Comparison of ENCODE assay signal across 8 mouse cellular contexts in the genomic region with DNA sequence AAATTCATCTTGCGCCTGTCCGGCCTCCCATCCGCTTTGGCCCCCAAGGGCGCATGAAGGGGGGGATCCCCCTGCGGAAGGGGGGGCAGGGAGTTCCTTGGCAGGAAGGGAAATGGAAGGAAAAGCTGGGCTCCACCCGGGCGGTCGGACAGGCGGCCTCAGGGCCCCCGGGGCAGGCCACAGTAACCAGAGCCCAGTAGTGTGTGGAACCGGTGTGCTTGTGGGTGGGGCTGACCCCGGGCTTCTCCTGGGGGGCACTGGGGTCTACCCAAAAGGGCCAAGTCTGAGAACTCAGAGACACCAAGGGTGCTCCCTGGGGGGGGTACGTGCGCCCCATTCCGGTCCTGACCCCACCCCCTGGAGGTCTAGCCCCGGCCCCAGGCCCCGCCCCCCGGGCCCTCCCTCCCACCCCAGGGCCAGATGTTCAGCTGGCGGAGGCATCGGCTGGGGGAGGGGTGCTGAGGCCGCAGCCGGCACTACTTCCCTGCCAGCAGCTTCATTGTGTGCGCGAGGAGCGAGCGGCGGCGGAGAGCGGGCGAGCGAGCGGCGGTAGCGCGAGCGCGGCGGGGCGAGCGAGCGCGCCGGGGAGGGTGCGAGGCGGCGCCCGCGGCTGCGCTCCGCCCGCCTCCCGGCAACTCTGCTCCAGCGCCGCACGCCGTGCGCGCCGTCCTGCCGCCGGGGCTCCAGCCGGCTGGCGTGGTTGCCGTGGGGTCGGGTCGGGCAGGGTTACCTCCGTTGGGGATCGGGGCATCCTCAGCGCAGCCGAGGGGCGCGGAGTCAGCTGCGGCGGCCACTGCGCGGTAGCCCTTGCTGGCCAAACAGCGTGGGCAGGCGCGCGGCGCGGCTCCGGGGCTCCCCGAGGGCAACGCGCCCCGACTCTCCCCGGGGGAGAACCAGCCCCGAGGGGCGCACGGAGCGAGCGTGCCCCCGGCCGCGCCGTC. TPM values are rescaled to one million over a fixed set of nuclear protein-coding genes. Genes with fewer than 3 reads are reported as not detected.
DNase-seq lines count a peak whose midpoint lies in the region; ATAC-seq and TF ChIP-seq lines count a peak whose summit lies in the region.

No protein-coding gene starts in this region.

- peak; percentile 67 for ATAC-seq in forebrain, embryonic 12.5 days (ENCODE audit: low FRiP score)
- peak; percentile 82 for ATAC-seq in lung, embryonic 16.5 days (ENCODE audit: low read depth)

- no peaks in the 10 kb centered on the region for H3K27me3 ChIP-seq in E14TG2a.4 (ENCODE audit: insufficient read depth, low read length)
- no peaks in the 10 kb centered on the region for H3K27me3 ChIP-seq in forebrain, embryonic 12.5 days
- H3K27me3 ChIP-seq in lung, embryonic 16.5 days (ENCODE audit: control insufficient read depth, insufficient read depth, low read depth, low read length), result no peaks in the 10 kb centered on the region

- under 1% methylated on average over 94 of the region's 97 CpGs for WGBS in forebrain, embryonic 12.5 days
- under 1% methylated on average over 43 of the region's 97 CpGs for WGBS in lung, embryonic 16.5 days

- peaks cover 85% of the 10 kb centered on the region for H3K4me1 ChIP-seq in E14TG2a.4 (replicated peaks; ENCODE audit: low read depth, low read length)
- H3K4me1 ChIP-seq in forebrain, embryonic 12.5 days, result peaks cover 76% of the 10 kb centered on the region
- peaks cover 53% of the 10 kb centered on the region for H3K4me1 ChIP-seq in lung, embryonic 16.5 days (replicated peaks; ENCODE audit: control insufficient read depth, insufficient read depth, low read length)

- H3K4me3 ChIP-seq in E14TG2a.4 (replicated peaks; ENCODE audit: low read length), result peak overlapping the region; percentile 98
- peak overlapping the region; percentile 90 for H3K4me3 ChIP-seq in forebrain, embryonic 12.5 days (replicated peaks)
- H3K4me3 ChIP-seq in lung, embryonic 16.5 days (ENCODE audit: low read length), result peak overlapping the region; percentile 71

- intact Hi-C loops in heart, postnatal 10 days (cut with DNase I), result loop anchor here (2.0 kb wide), 1 partner anchor 151 kb away; no protein-coding TSS in a partner anchor

- DNase-seq in adrenal gland, postnatal 36 days, result peak; percentile 85 to 91
- peak; percentile 90 to 92 for DNase-seq in heart, postnatal 10 days
- peak; percentile 78 to 89 for DNase-seq in kidney, postnatal 36 days
- peak; percentile 76 for DNase-seq in ovary, adult 18-20 months (ENCODE audit: low spot score)
- peak; percentile 88 to 94 for DNase-seq in thymus, postnatal 36 days

- no peaks in the 10 kb centered on the region for H3K9me3 ChIP-seq in E14TG2a.4 (ENCODE audit: low read length)
- no peaks in the 10 kb centered on the region for H3K9me3 ChIP-seq in forebrain, embryonic 12.5 days
- no peaks in the 10 kb centered on the region for H3K9me3 ChIP-seq in lung, embryonic 16.5 days (ENCODE audit: control insufficient read depth, low read length)

- peaks cover 40% of the 10 kb centered on the region for H3K36me3 ChIP-seq in E14TG2a.4 (ENCODE audit: insufficient read depth, low read length)
- peaks cover 32% of the 10 kb centered on the region for H3K36me3 ChIP-seq in forebrain, embryonic 12.5 days (replicated peaks)
- H3K36me3 ChIP-seq in lung, embryonic 16.5 days (ENCODE audit: control insufficient read depth, insufficient read depth, low read length), result peaks cover 3% of the 10 kb centered on the region

- peak overlapping the region; percentile 100 for H3K27ac ChIP-seq in forebrain, embryonic 12.5 days
- peak overlapping the region; percentile 81 for H3K27ac ChIP-seq in lung, embryonic 16.5 days (ENCODE audit: low read length)

- peak overlapping the region; percentile 98 for H3K9ac ChIP-seq in forebrain, embryonic 12.5 days
- peak overlapping the region; percentile 78 for H3K9ac ChIP-seq in lung, embryonic 16.5 days (ENCODE audit: low read length)

- peak overlapping the region; percentile 97 for H3K4me2 ChIP-seq in forebrain, embryonic 12.5 days
- peak overlapping the region; percentile 95 for H3K4me2 ChIP-seq in lung, embryonic 16.5 days (ENCODE audit: low read depth, low read length)

- TF ChIP-seq CTCF in E14TG2a.4 (conservative IDR thresholded peaks at IDR 0.05; ENCODE audit: low read length), result no peak

RNA-seq across cellular contexts. Expression of a gene that starts 0.9 kb away (rescaled TPM):
- total RNA-seq in adrenal gland, postnatal 36 days (2021), result 1 to 10 TPM; 2.0 to 4.4 TPM
- 88.6 and 89.4 TPM in 2 replicates for polyA plus RNA-seq in forebrain, embryonic 12.5 days (2016; fragmentation: Nextera tagmentation; extraction: Ambion mirVana)
- total RNA-seq in heart, postnatal 10 days (2021), result 10 to 100 TPM; 12.9 to 26.0 TPM
- 5.9 and 8.5 TPM in 2 replicates for polyA plus RNA-seq in lung, embryonic 16.5 days (2015; fragmentation: Nextera tagmentation; extraction: Ambion mirVana)

RNA-seq across cellular contexts. Expression of a gene that starts 27.1 kb away (rescaled TPM):
- 10 to 100 TPM; 18.6 to 25.6 TPM for total RNA-seq in adrenal gland, postnatal 36 days (2021)
- polyA plus RNA-seq in forebrain, embryonic 12.5 days (2016; fragmentation: Nextera tagmentation; extraction: Ambion mirVana), result 90.0 and 92.2 TPM in 2 replicates
- total RNA-seq in heart, postnatal 10 days (2021), result 10 to 100 TPM; 25.5 to 28.7 TPM
- polyA plus RNA-seq in lung, embryonic 16.5 days (2015; fragmentation: Nextera tagmentation; extraction: Ambion mirVana), result 54.3 and 56.1 TPM in 2 replicates

RNA-seq across cellular contexts. Expression of a gene that starts 50.6 kb away (rescaled TPM):
- 1,000 to 10,000 TPM; 1,022 to 1,091 TPM for total RNA-seq in adrenal gland, postnatal 36 days (2021)
- 781 and 789 TPM in 2 replicates for polyA plus RNA-seq in forebrain, embryonic 12.5 days (2016; fragmentation: Nextera tagmentation; extraction: Ambion mirVana)
- total RNA-seq in heart, postnatal 10 days (2021), result 100 to 1,000 TPM; 661 to 717 TPM
- 899 and 904 TPM in 2 replicates for polyA plus RNA-seq in lung, embryonic 16.5 days (2015; fragmentation: Nextera tagmentation; extraction: Ambion mirVana)

Comparison
In these comparisons a context has a peak if more than half of its experiments do, and no peak if none do; other contexts are left out.
1. Peak in every context shown above with its lines: DNase-seq, ATAC-seq, H3K4me3 ChIP-seq and H3K27ac ChIP-seq.